Mouse (Mus musculus): ENCODE measurements around the gene Bfsp1.

Bfsp1 gene

DNA sequence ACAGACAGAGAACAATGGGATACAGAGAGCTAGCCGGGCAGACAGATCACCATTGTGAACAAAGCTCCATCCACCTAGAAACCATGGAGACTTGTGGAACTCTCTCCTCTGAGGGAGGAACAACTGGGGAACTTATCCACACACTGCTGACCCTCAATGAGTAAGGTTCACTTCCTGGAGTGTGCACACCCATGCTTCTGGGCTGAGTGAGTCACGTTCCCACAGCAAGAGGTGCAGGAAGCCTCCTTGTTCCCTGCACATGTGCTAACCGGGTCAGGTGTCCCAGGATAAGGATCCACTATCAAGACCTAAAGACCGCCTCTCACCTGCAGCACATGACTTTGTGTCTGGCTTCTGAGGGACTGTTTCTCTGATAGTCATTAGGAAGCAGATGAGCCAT lies 9.5 kb downstream of the Bfsp1 start:
- CTCF ChIA-PET: no interaction called here

DNA sequence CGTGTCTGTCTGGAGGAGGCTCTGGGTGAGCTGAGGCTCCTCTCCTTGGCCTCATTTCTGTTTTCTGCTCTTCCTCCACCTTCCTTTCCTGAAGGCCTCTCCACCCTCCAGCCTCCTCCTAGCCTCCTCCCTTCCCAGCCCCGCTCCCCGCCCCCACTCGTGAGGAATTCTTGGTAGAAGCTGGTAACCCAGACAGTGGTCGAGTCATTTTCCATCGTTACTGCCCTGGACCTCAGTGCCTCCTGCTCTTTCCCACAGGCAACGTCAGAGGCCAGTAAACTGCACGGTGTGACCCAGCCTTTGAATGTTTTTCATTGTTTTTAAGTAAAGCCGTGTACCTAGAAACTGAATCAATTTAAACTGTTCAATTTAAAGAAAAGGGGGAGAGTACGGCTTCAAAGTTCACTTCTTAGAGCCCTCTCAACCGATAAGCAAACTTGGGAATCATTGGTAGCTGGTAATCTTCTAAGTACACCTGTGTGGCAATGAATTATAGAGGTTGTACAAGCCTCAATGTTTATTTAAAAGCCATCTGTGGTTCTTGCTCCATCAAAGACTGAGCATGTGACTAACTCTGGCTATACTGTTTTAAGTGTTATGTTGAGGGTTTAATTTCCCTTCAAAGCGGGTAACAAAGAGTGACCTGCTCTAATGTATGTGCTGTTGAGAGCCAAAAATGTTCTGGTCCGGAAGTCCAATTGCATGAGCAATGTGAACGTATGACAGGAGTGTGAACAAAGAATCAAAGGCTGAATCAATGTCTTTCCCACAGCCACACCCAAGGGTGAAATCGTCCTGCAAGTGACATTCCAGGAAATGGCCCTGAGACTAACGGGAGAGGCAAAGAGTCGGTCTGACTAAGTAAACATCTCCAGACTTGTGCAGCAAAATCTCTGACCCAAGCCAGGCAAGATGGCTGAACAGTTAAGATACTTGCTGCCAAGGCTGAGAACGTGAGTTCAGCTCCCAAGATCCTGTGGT lies 10.4 kb downstream of the Bfsp1 start:
- CTCF ChIA-PET: interaction anchor here (0.5 to 0.9 kb wide), 2 partner anchors 56 to 518 kb away, joined by 3 read pairs; no protein-coding TSS in a partner anchor

DNA sequence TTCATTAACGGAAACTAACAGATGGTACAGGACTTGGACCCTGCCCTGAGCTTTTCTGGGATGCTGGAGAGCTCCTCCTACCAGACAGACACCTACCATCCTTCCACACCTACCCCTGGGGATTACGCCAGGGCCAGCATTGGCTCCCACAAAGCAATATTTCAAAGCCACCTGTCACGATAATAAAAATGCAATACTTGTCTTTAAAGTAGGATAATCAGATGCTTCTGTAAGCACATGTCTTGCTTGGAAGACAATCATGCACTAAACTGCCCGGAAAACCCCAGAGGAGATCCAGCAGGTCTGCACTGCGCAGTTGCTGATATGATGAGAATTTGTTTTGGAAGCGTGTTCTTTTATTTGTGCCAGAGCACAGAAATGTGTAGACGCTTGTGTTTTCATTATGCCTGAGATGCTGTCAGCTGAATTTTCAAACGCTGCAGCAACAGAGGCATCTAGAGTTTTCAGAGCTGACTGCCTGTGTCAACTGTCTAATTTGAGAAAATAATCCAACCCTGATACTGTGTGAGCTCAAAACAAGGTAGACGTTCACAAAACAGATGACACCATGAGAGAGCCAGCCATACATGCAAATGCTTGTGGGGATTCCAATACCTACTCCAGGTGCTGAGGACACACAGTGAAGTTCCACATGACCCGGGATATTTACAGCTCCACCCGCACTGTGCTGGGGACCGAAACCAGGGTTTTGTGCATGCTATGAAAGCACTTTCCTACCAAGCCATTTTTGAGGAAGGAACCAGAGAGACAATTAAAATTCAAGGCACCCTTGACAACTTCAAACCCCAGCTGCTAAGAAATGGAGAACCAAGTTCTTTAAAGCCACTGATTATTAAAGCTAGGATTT lies 11.4 kb downstream of the Bfsp1 start:
- CTCF ChIA-PET: interaction anchor here (0.9 kb wide), 1 partner anchor 519 kb away, joined by 3 read pairs; no protein-coding TSS in a partner anchor

DNA sequence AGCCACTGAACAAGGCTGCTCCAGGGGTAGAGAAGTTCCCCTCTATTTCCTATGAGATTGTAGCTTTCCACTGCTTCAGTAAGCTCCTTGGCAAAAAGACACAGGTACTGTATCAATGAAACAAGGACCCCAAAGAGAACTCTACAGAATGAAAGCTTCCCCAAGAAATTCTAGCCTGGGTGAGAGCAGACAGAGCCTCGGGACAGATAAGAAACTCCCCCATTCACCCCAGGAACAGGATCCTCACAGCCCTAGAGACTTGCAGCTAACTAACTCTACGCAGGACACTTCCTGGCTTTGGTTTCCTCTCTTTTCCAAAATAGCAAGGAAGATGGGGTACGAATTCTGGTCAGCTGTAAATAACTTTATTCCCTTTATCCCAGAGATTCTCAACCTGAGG lies 15.7 kb downstream of the Bfsp1 start:
- CTCF ChIA-PET: no interaction called here

DNA sequence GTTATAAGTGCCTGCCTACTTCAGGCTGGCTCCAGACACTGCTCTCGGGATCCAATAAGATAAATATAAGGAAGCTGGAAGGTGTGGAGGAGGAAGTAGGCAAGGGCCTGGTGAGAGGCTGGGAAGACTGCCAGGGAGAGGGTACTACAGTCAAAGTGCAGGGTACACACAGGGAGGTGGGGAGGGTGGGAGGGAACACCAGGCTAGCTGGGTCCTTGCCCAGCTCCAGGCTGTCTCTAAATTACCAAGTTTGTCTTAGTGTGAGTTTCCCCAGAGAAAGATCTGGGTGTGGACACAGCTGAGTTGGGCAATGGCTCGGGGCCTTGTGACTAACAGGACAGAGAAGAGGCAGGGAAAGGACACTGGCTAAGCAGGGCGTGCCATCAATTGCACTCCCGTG lies 16.2 kb downstream of the Bfsp1 start:
- CTCF ChIA-PET: no interaction called here

DNA sequence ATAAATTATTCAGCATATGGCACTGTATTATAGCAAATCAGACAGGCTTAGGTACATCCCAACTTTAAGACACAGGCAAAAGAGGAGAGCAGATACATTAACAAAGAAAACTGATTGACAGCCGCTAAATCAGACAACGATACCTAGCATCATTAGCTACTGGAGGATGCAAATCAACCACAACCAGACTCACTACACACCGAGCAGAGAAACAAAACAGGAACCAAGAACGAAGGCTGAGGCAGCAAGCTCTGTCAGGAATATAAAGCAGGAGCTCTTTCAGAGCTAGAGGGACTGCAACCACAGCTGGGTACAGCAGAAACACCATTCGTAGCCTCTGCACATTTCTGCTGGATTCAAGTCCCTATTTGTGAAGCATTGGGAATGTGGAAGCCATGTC lies 18.2 kb downstream of the Bfsp1 start:
- CTCF ChIA-PET: no interaction called here

DNA sequence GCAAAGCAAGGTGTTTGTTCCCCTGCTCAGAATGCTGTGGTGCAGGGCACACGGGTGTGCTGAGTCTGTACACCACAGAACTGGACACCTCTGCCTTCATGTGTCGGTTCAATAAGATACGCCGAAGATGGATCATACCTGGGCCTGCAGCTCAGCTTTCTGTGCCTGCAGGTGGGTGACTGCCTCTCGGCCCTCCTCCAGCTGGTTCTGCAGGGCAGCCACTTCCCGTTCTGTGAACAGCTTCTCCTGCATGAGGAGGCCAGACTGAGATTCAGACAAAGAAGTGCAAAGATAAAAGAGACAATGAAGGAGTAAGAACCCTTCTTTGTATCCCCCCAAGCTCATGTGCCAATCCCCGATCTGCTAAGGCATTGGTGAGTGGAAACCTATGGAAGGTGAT lies 21.4 kb downstream of the Bfsp1 start:
- CTCF ChIA-PET: no interaction called here

DNA sequence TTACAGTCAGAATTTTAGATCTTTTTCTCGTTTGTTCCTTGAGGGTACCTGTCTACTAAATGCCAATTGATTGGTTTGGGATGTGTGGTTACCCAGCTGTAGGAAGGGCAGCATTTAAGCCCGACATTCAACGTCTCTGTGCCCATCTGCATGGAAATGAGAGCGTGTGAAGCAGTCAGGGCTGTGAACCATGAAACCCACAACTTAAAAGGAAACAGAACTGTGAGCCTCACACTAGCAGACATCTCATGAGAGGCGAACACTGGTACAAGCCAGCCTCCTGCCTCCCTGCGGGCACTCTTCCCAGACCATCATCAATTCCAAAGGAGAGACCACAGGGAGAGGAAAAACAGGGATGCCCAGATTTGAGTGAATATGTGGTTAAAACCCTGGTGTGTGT lies 22.1 kb downstream of the Bfsp1 start:
- CTCF ChIA-PET: no interaction called here

DNA sequence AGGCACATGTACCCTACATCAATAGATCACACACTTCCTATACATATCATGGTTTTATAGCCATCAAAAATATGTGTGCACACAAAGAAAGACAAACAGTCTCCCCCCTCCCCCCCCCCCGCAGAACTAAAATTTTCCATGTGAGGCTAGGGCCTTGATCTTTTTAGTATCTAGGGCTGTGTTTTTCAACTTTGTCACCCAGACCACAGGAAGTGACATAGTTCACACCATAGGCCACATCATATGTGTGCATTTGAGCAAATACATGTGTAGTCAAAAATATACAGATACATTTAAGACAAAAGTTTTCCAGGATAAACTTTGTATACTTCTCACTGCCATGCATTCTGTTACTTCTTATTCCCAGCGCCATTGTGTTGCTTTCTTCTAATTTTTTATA lies 23.5 kb downstream of the Bfsp1 start:
- CTCF ChIA-PET: no interaction called here

DNA sequence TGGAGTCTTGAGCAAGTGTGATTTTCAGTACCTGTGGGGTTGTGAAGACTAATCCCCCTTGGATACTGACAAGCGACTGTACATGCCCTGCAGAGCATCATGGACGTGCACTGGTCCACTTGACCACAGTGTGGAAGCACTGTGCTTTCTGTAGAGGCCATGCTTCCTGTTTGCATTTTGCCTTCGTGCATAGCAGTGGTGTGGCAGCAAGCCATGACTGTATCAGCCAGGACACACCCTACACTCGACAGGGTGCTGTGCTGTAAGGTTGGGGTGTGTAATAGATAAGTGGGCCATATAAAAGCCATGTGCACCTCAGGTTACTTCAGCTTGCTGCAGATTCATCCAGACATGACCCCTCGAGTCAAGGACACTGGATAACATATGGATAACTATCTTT lies 24.3 kb downstream of the Bfsp1 start:
- CTCF ChIA-PET: interaction anchor here (0.6 kb wide), 1 partner anchor 725 kb away, joined by 4 read pairs; no protein-coding TSS in a partner anchor

DNA sequence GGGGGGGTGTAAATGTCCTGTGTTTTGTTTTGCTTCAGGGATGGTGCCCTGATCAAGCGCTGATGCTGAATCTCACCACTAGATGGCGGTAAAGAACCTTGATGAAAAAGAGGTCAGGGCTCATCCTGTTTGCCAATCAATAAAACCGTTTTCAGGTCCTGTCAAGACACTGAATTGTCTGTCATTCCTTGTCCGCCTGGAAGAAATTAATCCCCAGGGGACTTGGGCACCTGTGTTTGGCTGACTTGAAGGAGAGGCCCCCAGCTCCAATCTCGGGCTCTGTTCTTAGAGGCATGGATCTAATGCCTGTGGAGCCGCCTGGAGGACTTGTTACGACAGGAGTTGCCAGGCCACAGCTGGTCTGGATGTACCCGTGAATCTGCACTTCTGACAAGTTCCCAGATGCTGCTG lies 25.7 kb downstream of the Bfsp1 start:
- CTCF ChIA-PET: interaction anchor here (1.0 kb wide), 1 partner anchor 378 kb away, joined by 3 read pairs; no protein-coding TSS in a partner anchor

DNA sequence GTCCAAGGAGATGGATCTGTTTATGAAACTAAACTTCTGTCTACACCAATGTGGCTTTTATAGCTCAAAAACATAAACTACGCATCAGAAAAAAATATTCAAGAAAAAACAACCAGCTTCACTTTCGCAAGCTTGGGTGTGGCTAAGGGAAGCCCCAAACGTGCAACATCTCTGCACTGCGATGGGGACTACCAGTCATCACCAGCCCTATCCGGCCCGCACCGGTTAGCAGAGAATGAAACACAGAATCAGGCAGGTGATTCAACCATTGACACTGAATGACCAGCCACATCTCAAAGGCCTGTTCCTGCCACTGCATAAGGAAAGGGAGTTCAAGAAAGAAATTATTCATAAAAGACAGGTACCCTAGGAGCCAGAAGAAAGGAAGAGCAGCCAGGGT lies 27.2 kb downstream of the Bfsp1 start:
- CTCF ChIA-PET: no interaction called here

DNA sequence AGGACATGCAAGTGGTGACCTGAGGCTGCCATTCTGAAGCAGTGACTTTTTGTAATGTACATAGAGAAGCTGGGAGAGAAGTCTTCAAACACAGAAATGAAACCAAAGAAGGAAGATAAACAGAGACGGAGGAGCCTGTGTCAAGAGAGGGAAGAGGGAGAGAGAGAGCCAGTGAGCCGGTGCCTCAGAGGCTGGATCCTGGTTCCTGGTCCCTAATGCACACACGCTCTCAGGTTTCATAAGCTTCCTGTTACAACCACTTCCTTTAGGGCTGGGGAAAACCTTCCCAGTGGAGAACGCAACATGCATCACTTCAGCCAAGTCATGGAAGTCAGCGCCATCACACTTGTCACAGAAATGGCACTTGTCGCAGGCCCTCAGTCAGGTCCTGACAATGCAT lies 28.9 kb downstream of the Bfsp1 start:
- CTCF ChIA-PET: no interaction called here

DNA sequence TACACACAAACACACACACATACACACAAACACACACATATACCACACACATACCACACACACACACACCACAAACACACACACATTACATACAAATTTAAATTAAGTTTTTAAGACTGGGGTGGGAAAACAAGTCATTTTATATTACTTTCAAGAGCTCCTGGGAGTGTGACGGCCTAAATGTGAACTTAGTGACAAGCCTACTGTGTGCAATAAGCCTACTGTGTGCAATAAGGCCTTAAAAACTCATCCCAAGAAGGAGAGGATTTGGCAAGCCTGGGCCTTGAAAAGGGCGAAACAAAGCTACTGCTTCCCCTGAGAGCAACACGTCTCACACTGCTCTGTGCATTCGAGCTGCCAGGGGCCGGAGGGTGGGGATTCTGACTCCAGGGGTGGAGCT lies 30.3 kb downstream of the Bfsp1 start:
- CTCF ChIA-PET: no interaction called here

DNA sequence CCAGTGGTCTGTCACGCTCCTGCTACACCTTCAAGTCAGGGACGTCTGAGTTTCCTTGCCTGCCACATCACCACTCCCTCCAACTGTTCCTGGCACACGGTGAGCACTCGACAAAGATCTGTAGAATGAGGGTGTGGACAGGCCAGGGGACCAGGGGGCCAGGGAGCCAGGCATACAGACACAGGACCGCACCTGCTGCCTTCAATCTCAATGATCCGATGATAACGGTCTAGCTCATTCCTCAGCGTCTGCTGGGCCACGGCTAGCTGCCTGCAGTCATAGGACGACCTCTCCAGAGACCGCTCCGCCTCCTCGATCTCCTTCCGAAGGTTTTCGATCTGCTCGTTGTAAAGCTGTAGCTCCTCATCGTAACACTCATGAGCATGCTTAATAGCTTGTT lies 31.3 kb downstream of the Bfsp1 start:
- CTCF ChIA-PET: no interaction called here

DNA sequence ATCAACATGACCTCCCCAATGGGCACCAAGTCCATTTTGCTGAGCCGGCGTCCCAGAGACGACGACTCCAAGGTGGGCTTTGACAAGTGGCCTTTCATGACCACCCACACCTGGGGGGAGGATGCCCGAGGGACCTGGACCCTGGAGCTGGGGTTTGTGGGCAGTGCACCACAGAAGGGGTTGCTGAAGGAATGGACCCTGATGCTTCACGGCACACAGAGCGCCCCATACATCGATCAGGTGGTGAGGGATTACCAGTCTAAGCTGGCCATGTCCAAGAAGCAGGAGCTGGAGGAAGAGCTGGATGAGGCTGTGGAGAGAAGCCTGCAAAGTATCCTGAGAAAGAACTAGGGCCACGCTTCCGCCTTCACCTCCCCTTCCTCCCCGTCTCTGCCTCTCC lies 49.5 kb downstream of the Bfsp1 start:
- CTCF ChIA-PET: interaction anchor here (0.6 kb wide), 1 partner anchor 8 kb away, joined by 5 read pairs; no protein-coding TSS in a partner anchor

DNA sequence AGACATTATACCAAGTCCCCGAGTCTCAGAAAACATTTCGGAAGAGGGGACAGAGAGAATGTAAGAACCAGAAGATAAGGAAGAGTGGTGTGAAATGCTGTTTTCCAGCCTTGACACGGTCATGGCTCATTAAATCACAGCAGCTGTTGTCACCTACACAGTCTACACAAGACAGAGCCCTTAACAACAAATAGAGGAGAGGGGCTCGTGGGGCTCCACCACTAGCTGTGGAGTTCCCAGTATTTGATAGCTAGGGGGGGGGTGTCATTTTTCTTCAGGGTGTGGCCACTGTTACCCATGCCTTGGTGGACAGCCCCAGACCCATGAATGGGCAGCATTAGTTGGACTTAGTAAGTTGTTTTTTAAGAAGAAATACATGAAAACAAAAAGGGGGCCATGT lies 50.7 kb downstream of the Bfsp1 start:
- CTCF ChIA-PET: interaction anchor here (0.5 kb wide), 1 partner anchor 696 kb away, joined by 3 read pairs; no protein-coding TSS in a partner anchor

DNA sequence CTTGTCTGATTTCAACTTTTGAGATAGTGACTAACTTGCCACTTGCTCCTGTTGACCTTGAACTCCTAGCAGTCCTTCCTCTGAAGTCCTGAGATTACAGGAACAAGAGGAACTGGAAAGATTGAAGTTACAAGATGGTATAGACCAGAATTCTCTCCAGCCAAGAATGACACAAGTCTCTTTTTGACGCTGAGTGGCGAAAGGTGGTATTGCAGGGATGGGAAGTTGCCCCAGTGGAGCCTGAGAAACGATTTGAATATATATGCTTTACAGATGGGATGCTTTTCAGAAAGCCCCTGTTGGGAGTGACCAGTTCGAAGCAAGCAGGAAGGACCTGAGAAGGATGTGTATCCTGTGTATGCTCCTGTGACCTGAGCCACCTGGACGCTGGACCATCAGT lies 54.2 kb downstream of the Bfsp1 start:
- CTCF ChIA-PET: no interaction called here

DNA sequence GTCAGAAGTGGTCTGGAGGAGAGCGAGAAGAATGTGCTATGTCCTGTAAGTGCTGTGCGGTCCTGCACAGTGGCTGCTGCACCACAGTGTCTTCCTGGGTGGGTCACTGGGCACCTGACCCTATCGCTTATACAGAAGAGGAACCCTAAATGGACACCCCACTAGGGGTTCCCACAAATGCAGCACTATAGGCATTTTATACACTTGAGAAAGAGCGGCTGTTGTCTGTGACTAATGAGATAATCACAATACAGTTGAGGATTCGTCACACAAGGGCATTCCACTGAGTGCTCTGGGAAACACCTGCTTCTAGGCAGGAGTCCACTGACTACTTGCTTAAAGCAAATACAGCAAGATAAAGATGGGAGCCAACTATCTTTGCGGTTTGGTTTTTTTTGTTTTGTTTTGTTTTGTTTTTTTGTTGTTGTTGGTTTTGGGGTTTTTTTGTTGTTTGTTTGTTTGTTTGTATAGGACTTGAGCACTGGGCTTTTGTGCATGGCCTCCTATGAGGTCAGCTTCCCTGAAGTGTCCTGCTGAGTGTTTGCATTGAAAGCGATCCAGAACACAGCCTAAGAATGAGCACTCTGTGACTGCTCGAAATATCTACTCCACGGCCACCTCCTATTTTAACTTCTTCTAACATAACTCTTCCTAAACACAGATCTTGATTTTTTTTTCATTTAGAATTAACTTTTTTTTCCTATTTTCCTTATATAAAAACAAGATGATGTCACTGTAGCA lies 55.9 kb downstream of the Bfsp1 start:
- CTCF ChIA-PET: no interaction called here

DNA sequence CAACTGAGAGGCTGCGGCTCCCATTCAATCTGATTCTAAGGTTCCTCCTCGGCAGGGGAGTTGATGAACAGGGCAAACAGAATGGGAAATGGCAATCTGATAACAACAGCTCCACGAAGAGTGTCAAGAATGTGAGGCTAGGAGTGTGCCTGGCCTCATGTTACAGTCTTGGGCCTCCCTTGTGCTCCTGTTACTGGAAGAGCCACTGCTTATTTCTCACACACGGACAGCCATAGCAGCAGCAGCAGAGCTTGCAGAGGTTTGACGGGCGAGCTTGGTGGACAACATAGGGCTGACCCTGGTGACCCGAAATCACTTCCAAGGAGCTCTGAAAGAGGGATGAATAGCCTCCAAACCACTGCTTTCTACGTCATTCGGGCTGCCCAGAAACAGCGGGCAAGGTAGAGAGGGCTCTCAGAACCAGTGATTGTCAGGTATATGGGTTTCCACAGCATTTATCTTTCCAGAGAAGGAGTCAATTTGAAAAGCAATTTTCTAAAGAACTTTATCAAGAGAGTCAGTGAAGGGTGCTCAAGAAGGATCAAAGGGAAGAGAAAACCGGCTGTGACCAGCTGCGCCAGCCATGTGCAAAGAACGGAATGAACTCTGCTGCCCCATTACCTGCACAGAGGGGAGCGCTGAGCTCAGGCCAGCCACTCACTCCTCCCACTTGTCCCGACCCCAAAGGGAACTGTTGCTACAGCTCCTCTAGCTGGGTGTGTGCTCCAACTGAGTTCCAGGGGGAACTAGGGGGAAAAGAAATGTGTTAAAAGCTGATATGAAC lies 56.6 kb downstream of the Bfsp1 start:
- CTCF ChIA-PET: no interaction called here

DNA sequence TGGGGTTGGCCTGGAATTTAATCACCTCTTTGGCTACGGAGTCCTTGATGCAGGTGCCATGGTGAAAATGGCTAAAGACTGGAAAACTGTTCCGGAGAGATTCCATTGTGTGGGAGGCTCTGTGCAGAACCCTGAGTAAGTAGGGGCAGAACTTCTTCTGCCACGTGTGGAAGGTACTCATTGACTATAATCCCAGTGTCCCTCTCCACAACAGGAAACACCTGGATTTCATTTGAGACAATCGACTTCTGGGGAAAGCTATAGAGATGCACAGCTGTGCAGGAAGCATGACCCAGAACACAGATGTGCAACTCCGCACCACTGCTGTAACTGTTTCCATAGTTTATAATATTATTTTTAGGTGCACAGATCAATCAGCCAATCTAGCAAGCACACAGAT lies 61.9 kb downstream of the Bfsp1 start:
- CTCF ChIA-PET: no interaction called here
